9 mouse cellular contexts compared by ENCODE assay signal in genomic region chr17:83527651-83528381, GRCm38 (mm10). TPM values are rescaled to one million over a fixed set of nuclear protein-coding genes. Genes with fewer than 3 reads are reported as not detected.
DNase-seq lines count a peak whose midpoint lies in the region; ATAC-seq and TF ChIP-seq lines count a peak whose summit lies in the region.
"Had no signal": no experiment of that assay in that cellular context is flagged by ENCODE, and none has a peak within 500 bp of the region (broad histone marks: within the 10 kb centered on the region; RNA-seq: fewer than 3 reads in every experiment).

No protein-coding gene starts in this region.

- peak overlapping the region; percentile 40 for H3K4me2 ChIP-seq in limb, embryonic 14.5 days (replicated peaks; ENCODE audit: low read depth, low read length, severe bottlenecking)
- peak overlapping the region; percentile 36 for H3K4me2 ChIP-seq in midbrain, embryonic 13.5 days (replicated peaks)

- 0 out of 2 replicates have a peak, but pooled peaks have one; percentile 23 for ATAC-seq in erythroid progenitor cell, adult 5-6 weeks (replicated peaks; ENCODE audit: low FRiP score, poor library complexity, severe bottlenecking)
- ATAC-seq in limb, embryonic 14.5 days (ENCODE audit: low FRiP score, low read depth), result peak; percentile 72
- ATAC-seq in midbrain, embryonic 13.5 days, result peak; percentile 72

- peak overlapping the region; percentile 40 for H3K4me3 ChIP-seq in hindbrain, embryonic 10.5 days
- H3K4me3 ChIP-seq in limb, embryonic 14.5 days (replicated peaks; ENCODE audit: low read length), result peak overlapping the region; percentile 11; the same call in 1 of the 2 replicates
- H3K4me3 ChIP-seq in midbrain, embryonic 13.5 days (replicated peaks), result no peak overlapping the region; the same call in 1 of the 2 replicates

- DNase-seq in cerebellum, postnatal 14 days, result peak; percentile 30 to 58
- DNase-seq in cerebellum, adult 9-10 months, result no peak
- peak; percentile 60 for DNase-seq in hindbrain, embryonic 10.5 days (ENCODE audit: low spot score)
- peak; percentile 26 for DNase-seq in limb, embryonic 14.5 days (ENCODE audit: low spot score)
- DNase-seq in thymus, postnatal 4 days, result peak; percentile 53
- no peak for DNase-seq in cerebellum, adult 8-10 months

- peak overlapping the region; percentile 36; the same call in 1 of the 2 replicates for H3K9ac ChIP-seq in limb, embryonic 14.5 days (ENCODE audit: low read depth, low read length, severe bottlenecking)
- 0 out of 2 replicates have a peak overlapping the region, but pooled peaks have one; percentile 23 for H3K9ac ChIP-seq in midbrain, embryonic 13.5 days (replicated peaks)

- H3K27me3 ChIP-seq in hindbrain, embryonic 10.5 days (ENCODE audit: insufficient read depth, poor library complexity, severe bottlenecking), result peaks cover 12% of the 10 kb centered on the region; the same call in 1 of the 2 replicates
- H3K27me3 ChIP-seq in limb, embryonic 14.5 days (ENCODE audit: control insufficient read depth, insufficient read depth, low read length), result no peaks in the 10 kb centered on the region
- H3K27me3 ChIP-seq in midbrain, embryonic 13.5 days, result peaks cover 15% of the 10 kb centered on the region
- H3K27me3 ChIP-seq: CH12.LX had no signal

- H3K9me3 ChIP-seq in hindbrain, embryonic 10.5 days, result no peaks in the 10 kb centered on the region
- no peaks in the 10 kb centered on the region for H3K9me3 ChIP-seq in limb, embryonic 14.5 days (ENCODE audit: control insufficient read depth, low read length)
- no peaks in the 10 kb centered on the region for H3K9me3 ChIP-seq in midbrain, embryonic 13.5 days

- no peak for TF ChIP-seq POLR2A in limb, embryonic 14.5 days (IDR thresholded peaks at IDR 0.05; ENCODE audit: borderline replicate concordance, extremely low read depth, insufficient read depth, insufficient read length)

- peak overlapping the region; percentile 91 for H3K27ac ChIP-seq in hindbrain, embryonic 10.5 days
- 0 out of 2 replicates have a peak overlapping the region, but pooled peaks have one; percentile 43 for H3K27ac ChIP-seq in limb, embryonic 14.5 days (replicated peaks; ENCODE audit: low read depth, low read length)
- H3K27ac ChIP-seq in midbrain, embryonic 13.5 days, result peak overlapping the region; percentile 60; the same call in 1 of the 2 replicates

- no peaks in the 10 kb centered on the region for H3K36me3 ChIP-seq in hindbrain, embryonic 10.5 days
- H3K36me3 ChIP-seq in limb, embryonic 14.5 days (ENCODE audit: control insufficient read depth, insufficient read depth, low read length), result no peaks in the 10 kb centered on the region
- no peaks in the 10 kb centered on the region for H3K36me3 ChIP-seq in midbrain, embryonic 13.5 days

- 22% methylated on average over 17 of the region's 17 CpGs for WGBS in hindbrain, embryonic 10.5 days
- WGBS in limb, embryonic 14.5 days, result 24% methylated on average over 17 of the region's 17 CpGs
- 20% methylated on average over 17 of the region's 17 CpGs for WGBS in midbrain, embryonic 13.5 days

- peaks cover 48% of the 10 kb centered on the region for H3K4me1 ChIP-seq in hindbrain, embryonic 10.5 days (replicated peaks)
- H3K4me1 ChIP-seq in limb, embryonic 14.5 days (ENCODE audit: control insufficient read depth, insufficient read depth, low read length), result peaks cover 18% of the 10 kb centered on the region
- H3K4me1 ChIP-seq in midbrain, embryonic 13.5 days (replicated peaks), result peaks cover 31% of the 10 kb centered on the region

RNA-seq across cellular contexts. Expression of gene Cox7a2l, which starts 10.7 kb away (rescaled TPM):
- total RNA-seq in erythroid progenitor cell, adult 5-6 weeks (2015; ENCODE audit: low replicate concordance), result 75.3 and 83.0 TPM in 2 replicates
- 38.7 and 77.8 TPM in 2 replicates for total RNA-seq in erythroid progenitor cell, adult 5-6 weeks (2017; ENCODE audit: low replicate concordance)
- 137 and 146 TPM in 2 replicates for polyA plus RNA-seq in hindbrain, embryonic 10.5 days (2016; fragmentation: Nextera tagmentation; extraction: Ambion mirVana)
- 167 and 195 TPM in 2 replicates for polyA plus RNA-seq in limb, embryonic 14.5 days (2012; rRNA removed)
- 180 and 185 TPM in 2 replicates for polyA plus RNA-seq in limb, embryonic 14.5 days (2014; fragmentation: Nextera tagmentation; extraction: Ambion mirVana)
- polyA plus RNA-seq in midbrain, embryonic 13.5 days (2015; fragmentation: Nextera tagmentation; extraction: Ambion mirVana), result 184 and 188 TPM in 2 replicates

Comparison
In these comparisons a context has a peak if more than half of its experiments do, and no peak if none do; other contexts are left out.
1. DNase-seq: peak in cerebellum, postnatal 14 days (2 of 2), hindbrain, embryonic 10.5 days (single experiment), limb, embryonic 14.5 days (single experiment) and thymus, postnatal 4 days (single experiment); none in cerebellum, adult 9-10 months (single experiment) and cerebellum, adult 8-10 months (single experiment).
2. Peak in every context shown above with its lines, with median percentiles within 50 percentile points of each other: ATAC-seq and H3K27ac ChIP-seq.